Mouse (Mus musculus): ENCODE results near the gene Olfr983.

Olfr983 gene
- long read RNA-seq, experiment 1: 0 reads
- long read RNA-seq, experiment 2: 0 reads

GRCm38 (mm10) chr9:40093495-40093894, at the start of gene Olfr983:
Gene Olfr983, minus strand, starts transcription at chr9:40093595.
- intact Hi-C loops (cut with DNase I): no loop called here

GRCm38 (mm10) chr9:40141544-40141943, 48.1 kb upstream of the Olfr983 start:
- intact Hi-C loops (cut with DNase I): no loop called here

GRCm38 (mm10) chr9:40139484-40139883, 46.1 kb upstream of the Olfr983 start:
- intact Hi-C loops (cut with DNase I): no loop called here

DNA sequence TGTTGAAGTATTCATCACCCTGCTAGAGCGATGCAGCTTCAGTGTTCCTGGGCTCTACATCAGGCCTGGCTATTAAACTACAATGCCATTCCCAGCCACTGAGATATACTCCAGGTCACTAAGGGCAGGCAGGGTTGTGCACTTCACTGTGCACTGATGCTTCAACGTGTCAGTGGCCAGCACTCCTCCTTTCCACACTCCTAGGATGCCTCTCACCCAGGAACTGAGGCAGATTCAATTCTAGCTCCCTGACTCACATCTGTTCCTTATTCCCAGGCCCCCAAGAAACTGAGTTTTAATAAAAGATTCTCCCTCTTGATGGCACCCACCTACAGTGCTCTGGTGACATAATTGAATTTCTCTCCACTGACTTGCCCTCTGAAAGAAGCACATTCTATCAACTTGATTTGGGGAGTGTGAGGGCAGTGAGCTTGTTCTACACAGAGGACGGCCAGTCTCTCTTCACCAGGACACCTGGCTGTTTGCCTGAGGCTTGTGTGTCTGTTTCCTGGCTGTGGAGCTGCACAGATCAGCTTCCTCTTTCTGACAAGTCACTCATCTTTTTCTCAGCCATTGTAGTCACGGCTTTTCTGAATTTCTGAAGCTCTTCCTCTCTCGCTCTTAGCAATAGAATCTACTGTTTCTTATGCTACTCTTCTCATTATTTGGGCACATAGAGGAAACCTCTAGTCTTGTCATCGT, 43.7 kb upstream of the Olfr983 start:
- intact Hi-C loops (cut with DNase I): no loop called here

GRCm38 (mm10) chr9:40130556-40130955, 37.2 kb upstream of the Olfr983 start:
- intact Hi-C loops (cut with DNase I): no loop called here

DNA sequence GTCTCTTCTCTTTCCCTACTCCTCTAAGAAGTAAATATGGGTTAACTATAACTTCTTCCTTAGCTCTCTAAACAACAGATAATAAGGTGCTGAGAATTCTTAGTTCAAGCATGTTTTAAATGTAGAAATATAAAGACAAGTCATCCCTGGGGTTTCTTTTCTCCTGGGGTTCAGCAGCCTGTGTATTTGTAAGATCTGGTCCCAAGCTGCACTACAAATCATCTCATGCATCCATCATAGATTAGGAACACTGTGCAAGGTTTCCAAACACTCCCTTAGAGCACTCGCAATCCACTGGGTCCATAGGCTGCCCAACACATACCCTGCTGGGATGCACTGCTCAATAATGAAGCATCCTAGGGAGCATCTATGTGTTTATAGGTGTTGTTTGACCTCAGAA, 36.7 kb upstream of the Olfr983 start, which contains the start of gene Olfr985:
Olfr985 (minus strand) TSS at position 101 of the 400 bp plus-strand sequence.
- intact Hi-C loops (cut with DNase I): no loop called here

- intact Hi-C loops (cut with DNase I): no loop called here
Observed at GRCm38 (mm10) chr9:40117287-40117659, 23.9 kb upstream of the Olfr983 start.

DNA sequence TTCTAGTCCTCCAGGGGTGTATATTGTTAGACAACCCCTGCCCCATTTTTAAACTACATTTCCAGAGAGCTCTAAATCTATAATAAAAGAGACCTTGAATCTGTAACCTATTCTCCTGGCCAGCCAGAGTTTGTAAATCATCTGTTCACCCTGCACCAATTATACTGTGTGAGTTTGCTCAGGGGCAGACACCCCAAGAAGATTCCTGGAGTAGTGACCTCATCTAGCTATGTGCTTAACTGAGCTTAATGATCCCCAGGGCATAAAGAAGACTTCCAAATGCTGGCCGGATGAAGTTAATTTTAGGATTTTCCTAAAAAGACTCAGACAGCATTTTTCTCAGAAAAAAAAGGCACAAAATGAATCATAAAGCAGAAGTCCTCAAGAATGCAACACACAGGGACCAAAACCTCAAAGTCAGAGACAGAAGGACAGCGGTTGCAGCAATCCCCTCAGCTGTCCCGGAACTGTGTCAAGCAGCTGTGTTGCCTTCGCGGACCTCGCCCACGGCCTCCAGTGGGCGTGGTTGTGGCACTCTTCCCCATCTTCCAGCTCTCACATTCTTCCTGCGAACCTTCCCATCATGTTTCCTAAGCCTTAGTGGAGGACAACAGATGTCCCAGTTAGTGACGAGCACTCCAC, 23.4 kb upstream of the Olfr983 start:
- intact Hi-C loops (cut with DNase I): no loop called here

- intact Hi-C loops (cut with DNase I): no loop called here
Observed at GRCm38 (mm10) chr9:40114106-40114505, 20.7 kb upstream of the Olfr983 start, which contains the start of gene Olfr984. Gene Olfr984, minus strand, starts transcription at chr9:40114206.

- intact Hi-C loops (cut with DNase I): no loop called here
Observed at GRCm38 (mm10) chr9:40094769-40095168, 1.4 kb upstream of the Olfr983 start.

DNA sequence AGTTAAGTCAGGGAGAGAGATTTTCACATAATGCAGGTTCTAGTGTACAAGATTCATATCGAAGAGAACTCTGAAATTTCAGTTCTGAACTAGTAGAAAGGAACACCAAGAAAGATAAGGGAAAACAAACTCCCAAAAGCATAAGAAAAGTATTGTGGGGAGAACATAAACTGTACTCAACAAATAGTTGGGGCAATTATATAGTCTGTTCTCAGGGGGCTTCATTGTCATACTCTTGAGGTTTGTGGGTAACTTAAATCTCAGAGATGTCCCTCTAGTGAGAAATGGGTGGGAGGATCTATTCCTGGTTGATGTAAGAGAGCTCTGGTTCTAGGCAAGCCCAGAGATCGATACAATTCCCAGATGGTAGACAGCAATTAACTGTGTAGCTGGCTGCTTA, 19.9 kb downstream of the Olfr983 start, which contains the start of gene Olfr982:
Olfr982 (plus strand) TSS at position 301 of the 400 bp plus-strand sequence.
- intact Hi-C loops (cut with DNase I): no loop called here

- intact Hi-C loops (cut with DNase I): no loop called here
Observed at GRCm38 (mm10) chr9:40050138-40050537, 43.3 kb downstream of the Olfr983 start.

Measured in adrenal gland (tissue).